Mouse (Mus musculus) liver, embryonic 14.5 days (tissue): ENCODE data around the gene Hspa12b.

ENCODE experiments used
- CTCF ChIP-seq: IDR thresholded peaks from 2 replicates; pipeline ENCODE4 v1.5.1; 2016; ENCODE audit warnings: antibody characterized with exemption, low read depth, control low read depth
- EP300 ChIP-seq: IDR thresholded peaks from 2 replicates; pipeline ENCODE4 v1.6.1; 2016; ENCODE audit warnings: antibody characterized with exemption, low read depth

DNA sequence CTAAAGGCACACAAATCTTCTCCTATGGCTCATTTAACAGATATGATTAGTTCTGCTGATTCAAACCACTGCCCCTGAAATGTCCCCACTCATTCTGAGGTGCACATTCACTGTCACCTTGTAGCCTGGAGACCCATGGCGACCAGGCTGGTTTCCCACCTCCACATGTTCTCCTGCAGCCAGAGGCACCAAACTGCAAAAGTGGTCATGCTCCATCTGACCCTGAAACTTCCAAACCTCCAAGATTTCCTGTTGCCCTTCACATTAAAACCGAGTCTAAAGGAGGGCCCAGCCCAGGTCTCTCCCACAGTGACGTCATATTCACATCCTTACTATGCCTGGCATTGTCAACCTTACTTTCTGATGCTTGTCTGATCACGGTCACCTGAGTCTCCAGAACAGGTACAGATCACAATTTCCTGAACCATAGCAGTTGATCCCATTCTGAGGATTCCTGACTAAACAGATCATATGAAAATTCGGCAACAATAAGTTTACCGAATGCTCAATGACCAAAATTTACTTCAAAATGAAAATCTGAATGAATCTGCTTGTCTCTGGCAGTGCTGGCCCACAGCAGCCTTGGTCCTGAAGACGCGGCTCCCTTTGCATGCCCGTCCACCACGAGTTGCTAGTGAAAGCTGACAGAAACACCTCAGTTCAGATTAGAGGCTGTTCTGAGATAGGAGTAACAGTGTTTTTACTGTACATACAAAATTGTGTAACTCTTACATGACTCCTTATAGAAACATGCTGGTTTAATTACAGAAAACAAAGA is 5.2 kb downstream of the Hspa12b start:
- TF ChIP-seq CTCF (no peak), EP300 (no peak)
